Comparison of ENCODE assay signal across 7 mouse cellular contexts in the genomic region with DNA sequence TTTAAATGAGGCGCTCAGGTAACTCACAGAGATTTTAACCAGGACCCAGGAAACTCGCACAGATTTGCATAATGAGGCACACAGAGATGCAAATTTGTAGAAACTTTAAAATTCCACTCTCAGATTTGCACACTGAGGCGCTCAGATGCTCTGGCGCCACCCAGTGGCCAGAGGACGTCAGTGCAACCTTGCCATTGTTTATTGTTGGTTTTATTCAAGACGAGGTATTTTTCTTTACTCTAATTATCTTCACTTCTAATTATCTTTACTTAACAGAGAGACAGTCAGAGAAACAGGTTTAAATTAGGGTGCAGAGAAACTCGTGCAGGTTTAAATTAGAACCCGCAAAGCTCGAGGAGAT. TPM values are rescaled to one million over a fixed set of nuclear protein-coding genes. Genes with fewer than 3 reads are reported as not detected.
A peak's percentile ranks its signal among the peaks of the same experiment; 100 is the strongest.
DNase-seq lines count a peak whose midpoint lies in the region; ATAC-seq and TF ChIP-seq lines count a peak whose summit lies in the region.
"Not testable (repeated sequence)": the region's sequence is repeated elsewhere in the genome, so short reads cannot be mapped to it uniquely, and the experiment has no call there.

No protein-coding gene starts in this region.

- H3K9ac ChIP-seq in hindbrain, embryonic 14.5 days; midbrain, embryonic 14.5 days (replicated peaks; ENCODE audit: low read length): not testable (repeated sequence)

- peaks cover 58% of the 10 kb centered on the region for H3K36me3 ChIP-seq in hindbrain, embryonic 14.5 days (replicated peaks; ENCODE audit: control insufficient read depth, insufficient read depth)
- peaks cover 41% of the 10 kb centered on the region for H3K36me3 ChIP-seq in midbrain, embryonic 14.5 days (ENCODE audit: control insufficient read depth, insufficient read depth, low read length)
- peaks cover 21% of the 10 kb centered on the region for H3K36me3 ChIP-seq in spleen, adult 2 months (ENCODE audit: control insufficient read depth, insufficient read depth, low read length)

- intact Hi-C loops in left cerebral cortex, postnatal 14 days (cut with DNase I) = not testable (repeated sequence)

- not testable (repeated sequence) for H3K4me2 ChIP-seq in hindbrain, embryonic 14.5 days (replicated peaks); midbrain, embryonic 14.5 days (ENCODE audit: low read length)

- H3K27ac ChIP-seq in hindbrain, embryonic 14.5 days; midbrain, embryonic 14.5 days (replicated peaks; ENCODE audit: low read depth, low read length); spleen, adult 2 months (ENCODE audit: insufficient read depth, low read length): not testable (repeated sequence)

- not testable (repeated sequence) for H3K4me1 ChIP-seq in hindbrain, embryonic 14.5 days (replicated peaks; ENCODE audit: control insufficient read depth, insufficient read depth, low read length); midbrain, embryonic 14.5 days (ENCODE audit: control insufficient read depth, insufficient read depth, low read length); spleen, adult 2 months (ENCODE audit: control insufficient read depth, insufficient read depth, insufficient read length)

- not testable (repeated sequence) for H3K27me3 ChIP-seq in hindbrain, embryonic 14.5 days (ENCODE audit: control insufficient read depth, insufficient read depth, low read length); midbrain, embryonic 14.5 days (ENCODE audit: control insufficient read depth, insufficient read depth, low read length); spleen, adult 2 months (ENCODE audit: control insufficient read depth, insufficient read depth, low read length)

- H3K4me3 ChIP-seq in hindbrain, embryonic 14.5 days (replicated peaks; ENCODE audit: low read length); midbrain, embryonic 14.5 days (replicated peaks; ENCODE audit: low read depth, low read length); spleen, adult 2 months (ENCODE audit: extremely low read depth, insufficient read depth, insufficient read length): not testable (repeated sequence)

- TF ChIP-seq POLR2A in spleen, adult 2 months (IDR thresholded peaks at IDR 0.05; ENCODE audit: low read depth, low read length) = not testable (repeated sequence)

- 48% methylated on average over 9 of the region's 9 CpGs for WGBS in hindbrain, embryonic 14.5 days
- 35% methylated on average over 9 of the region's 9 CpGs for WGBS in midbrain, embryonic 14.5 days
- 54% methylated on average over 9 of the region's 9 CpGs for WGBS in spleen, adult 2 months

- TF ChIP-seq CTCF in spleen, adult 2 months (IDR thresholded peaks at IDR 0.05; ENCODE audit: extremely low read depth, insufficient read depth, insufficient read length, insufficient replicate concordance) = peak; percentile 98

- peak; percentile 100 for DNase-seq in ZHBTc4 (ENCODE audit: low read depth, low spot score)
- peak; percentile 76 to 84 for DNase-seq in cerebellum, postnatal 25 days
- DNase-seq in hindbrain, embryonic 14.5 days (ENCODE audit: low spot score) = peak; percentile 92
- peak; percentile 80 to 91 for DNase-seq in left cerebral cortex, postnatal 14 days (ENCODE audit: low spot score in 2 of 2)
- peak; percentile 91 for DNase-seq in midbrain, embryonic 14.5 days
- peak; percentile 74 to 97 for DNase-seq in spleen, adult 2 months (ENCODE audit: low read depth in 1 of 2, low spot score in 2 of 2)

- peaks cover 24% of the 10 kb centered on the region for H3K9me3 ChIP-seq in hindbrain, embryonic 14.5 days (ENCODE audit: control insufficient read depth, low read length)
- H3K9me3 ChIP-seq in midbrain, embryonic 14.5 days (ENCODE audit: control insufficient read depth, low read length) = peaks cover 18% of the 10 kb centered on the region

- ATAC-seq in frontal cortex, adult (ENCODE audit: low TSS enrichment) = peak; percentile 48
- ATAC-seq in hindbrain, embryonic 14.5 days (ENCODE audit: low FRiP score); midbrain, embryonic 14.5 days (ENCODE audit: low FRiP score, low TSS enrichment): not testable (repeated sequence)

RNA-seq across cellular contexts. Expression of gene Gm21887, which starts 11.2 kb away (rescaled TPM):
- 109 and 130 TPM in 2 replicates for polyA plus RNA-seq in hindbrain, embryonic 14.5 days (2014; fragmentation: Nextera tagmentation; extraction: Ambion mirVana)
- total RNA-seq in left cerebral cortex, postnatal 14 days (2021) = 100 to 1,000 TPM; 193 to 282 TPM
- polyA plus RNA-seq in midbrain, embryonic 14.5 days (2014; fragmentation: Nextera tagmentation; extraction: Ambion mirVana) = 126 and 339 TPM in 2 replicates
- polyA plus RNA-seq in spleen, adult 2 months (2012; rRNA removed) = 605 and 1,690 TPM in 2 replicates
